Mouse (Mus musculus) cerebellum, adult 11 months (tissue): ENCODE measurements at regions not wholly inside any gene's neighbourhood (a gene's known extent, or its start where the extent isn't known, plus 50 kb on each side); places are given as distances from the start of the nearest gene placed in this dataset.

Experiments
- DNase-seq: peaks from one replicate; pipeline ENCODE4 v3.0.0; 2022

- no peak for DNase-seq
Measured at GRCm38 (mm10) chr12:48705963-48706362, 676.5 kb upstream of the Foxg1 start.

- DNase-seq: peak; percentile 1
Measured at GRCm38 (mm10) chr12:48713646-48714045, 668.8 kb upstream of the Foxg1 start.

- DNase-seq: no peak
Measured at GRCm38 (mm10) chr12:48729851-48730250, 652.6 kb upstream of the Foxg1 start.

DNA sequence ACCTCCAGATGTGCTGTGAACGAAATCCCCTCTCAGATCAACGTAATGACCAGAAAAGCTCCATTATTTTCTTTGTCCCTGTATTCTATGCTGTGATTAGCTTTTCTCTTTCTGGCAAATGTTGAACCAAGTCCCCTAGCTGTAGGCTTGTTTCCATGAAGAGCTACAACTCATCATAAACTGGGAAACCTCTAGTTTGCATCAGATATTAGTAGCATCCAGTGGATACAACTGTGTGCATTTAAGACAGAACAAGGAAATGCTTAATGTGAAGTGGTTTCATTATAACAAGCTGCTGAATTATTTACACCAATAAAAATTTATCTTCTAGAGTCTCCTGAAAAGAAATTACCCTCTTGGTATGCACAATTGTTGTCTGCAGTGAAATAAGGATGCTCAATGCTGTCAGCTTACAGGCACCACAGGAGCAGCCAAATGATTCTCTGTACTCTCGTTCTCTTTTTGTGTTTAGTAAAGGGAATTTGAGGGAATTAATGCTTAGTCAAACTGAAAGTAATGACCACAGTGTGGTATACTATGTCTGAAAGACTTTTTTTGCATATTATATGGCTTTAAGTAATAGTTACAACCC is 623.6 kb upstream of the Foxg1 start:
- no peak for DNase-seq
